Mouse (Mus musculus): Measurements from ENCODE around the gene Mycbpap. TPM values are rescaled to one million over a fixed set of nuclear protein-coding genes. Genes with fewer than 3 reads are reported as not detected.

Gene Mycbpap
- polyA plus RNA-seq (2012; rRNA removed), result 6.4 and 7.8 TPM in 2 replicates

GRCm38 (mm10) chr11:94521219-94521843 lies at the start of gene Mycbpap:
Mycbpap (minus strand) TSS chr11:94521742.

DNA sequence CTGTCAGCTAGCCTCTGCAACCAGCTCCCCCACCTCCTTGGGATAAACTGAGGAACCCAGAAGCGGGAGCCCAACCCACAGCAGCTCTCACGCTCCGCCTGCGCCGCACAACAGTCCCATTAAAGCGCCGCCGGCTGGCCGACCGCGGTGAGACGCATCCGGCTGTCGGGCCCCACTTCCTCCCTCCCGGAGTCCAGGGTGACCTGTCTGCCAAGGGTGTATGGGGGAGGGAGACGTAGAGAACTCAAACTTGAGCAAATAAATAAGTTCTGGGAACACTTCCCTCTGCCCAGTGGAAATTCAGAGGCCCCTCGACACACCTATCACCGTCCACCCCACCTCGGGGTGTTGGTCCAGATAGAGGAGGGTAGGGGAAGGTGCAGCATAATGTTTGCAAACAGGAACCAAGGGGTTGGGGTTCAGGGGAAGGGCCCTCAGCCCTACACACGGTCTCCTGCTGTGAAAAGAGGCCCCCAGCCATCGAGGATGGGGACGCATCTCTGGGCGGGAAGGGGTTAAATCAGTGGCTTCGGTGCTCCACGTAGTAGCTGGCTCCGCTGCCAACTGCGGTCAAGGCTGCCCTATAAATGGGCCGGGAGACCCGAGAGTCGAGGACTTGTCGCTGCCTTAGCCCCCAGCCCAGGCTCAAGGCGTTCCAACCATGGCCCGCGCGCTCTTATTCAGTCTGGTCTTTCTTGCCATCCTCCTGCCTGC lies 43.1 kb upstream of the Mycbpap start, which contains the start of gene Chad:
Gene Chad, plus strand, starts transcription at position 611 of the 714 bp plus-strand sequence.

DNA sequence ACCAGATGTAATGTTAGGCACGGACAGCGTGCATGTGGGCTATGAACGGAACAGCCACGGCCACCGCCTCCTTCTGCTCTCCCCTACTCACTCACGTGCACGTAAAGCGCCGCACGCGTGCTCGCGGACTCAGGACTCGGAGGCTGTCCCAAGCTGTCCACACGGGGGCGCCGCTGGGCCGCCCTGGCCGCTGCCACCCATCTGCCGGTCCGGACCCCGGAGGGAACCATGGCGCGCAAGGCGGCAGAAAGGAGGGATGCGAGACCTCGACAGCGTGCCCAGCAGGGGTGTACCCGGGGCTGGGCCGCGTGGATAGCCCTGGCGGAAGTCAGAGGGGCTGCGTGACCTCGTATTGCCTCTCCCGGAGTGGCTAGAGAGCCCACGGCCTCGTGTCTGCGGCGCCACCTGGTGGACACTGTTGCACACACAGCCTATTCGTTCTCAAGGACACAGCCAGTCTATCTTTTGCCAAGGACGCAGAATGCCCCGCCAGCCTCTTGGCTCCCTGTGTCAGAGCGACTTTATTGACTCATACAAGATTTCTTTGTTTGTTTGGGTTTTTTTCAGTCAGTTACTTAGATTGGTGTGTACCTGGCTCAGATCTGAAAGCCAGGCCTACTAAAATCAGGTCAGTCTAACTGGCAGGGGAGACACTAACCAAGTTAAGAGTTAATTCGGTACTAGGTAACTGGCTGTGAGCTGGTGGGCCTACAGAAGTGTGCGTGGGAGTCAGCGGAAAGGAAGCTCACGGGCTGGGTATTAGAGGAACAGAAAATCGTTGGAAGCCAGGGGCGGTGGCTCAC lies 27.5 kb upstream of the Mycbpap start, which contains the start of gene Rsad1:
Gene Rsad1, minus strand, starts transcription at position 368 of the 803 bp plus-strand sequence.

DNA sequence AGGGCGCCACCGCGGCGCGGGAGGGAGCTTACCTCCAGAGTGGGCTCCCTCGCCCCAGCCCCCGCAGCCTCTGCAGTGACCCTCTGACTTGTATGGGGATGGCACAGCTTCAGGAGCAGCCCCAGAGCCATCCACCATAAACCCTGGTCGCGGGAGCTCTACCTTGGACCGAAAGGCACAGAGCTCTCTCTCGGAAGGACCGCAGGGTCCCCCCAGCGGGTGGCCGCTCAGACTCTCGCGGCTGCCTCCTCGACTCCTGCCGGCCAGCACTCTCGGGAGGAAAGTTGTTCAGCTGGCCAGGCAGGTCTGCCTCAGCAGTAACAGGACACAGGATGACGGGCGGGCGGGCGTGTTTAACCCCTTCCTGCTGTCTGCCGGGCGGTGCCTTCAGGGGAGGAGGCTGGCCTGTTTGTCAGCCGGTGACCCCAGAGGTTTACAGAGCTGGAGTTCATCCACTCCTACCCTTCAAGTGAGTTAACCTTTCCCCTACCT lies 21.8 kb downstream of the Mycbpap start, which contains the start of gene Epn3:
Gene Epn3, minus strand, starts transcription at position 314 of the 492 bp plus-strand sequence.

DNA sequence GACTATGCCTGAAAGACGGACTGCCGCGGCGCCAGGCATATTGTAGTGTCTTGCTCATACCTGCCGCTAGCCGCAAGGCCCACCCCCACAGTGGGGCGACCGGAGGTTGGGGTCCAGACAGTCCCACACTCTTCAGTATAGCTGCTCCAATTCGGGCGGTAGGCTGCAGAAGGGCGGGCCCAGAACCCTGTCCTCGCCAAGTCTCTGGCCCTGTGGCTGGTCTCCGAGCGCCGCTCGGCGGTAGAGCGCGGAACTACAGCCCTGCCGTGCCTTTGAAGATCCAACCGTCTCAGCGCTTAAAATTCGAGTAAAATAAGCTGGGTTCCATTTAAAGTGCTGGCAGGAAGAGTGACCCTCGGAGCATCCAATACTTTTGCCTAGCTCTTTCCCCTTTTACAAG lies 35.5 kb downstream of the Mycbpap start, which contains the start of gene Spata20:
Gene Spata20, minus strand, starts transcription at position 179 of the 400 bp plus-strand sequence.

GRCm38 (mm10) chr11:94473707-94474543 lies 47.6 kb downstream of the Mycbpap start, which contains the start of gene Cacna1g:
Cacna1g (minus strand) TSS chr11:94474198.

Other genes starting within 250 kb of the Mycbpap start
- gene Gm21885, start 239.9 kb downstream of the Mycbpap start, polyA plus RNA-seq (2012; rRNA removed), result not detected in 2 replicates
- gene Luc7l3, start 199.8 kb downstream of the Mycbpap start, polyA plus RNA-seq (2012; rRNA removed), result 3.8 and 5.8 TPM in 2 replicates
- gene Ankrd40, start 193.7 kb downstream of the Mycbpap start, polyA plus RNA-seq (2012; rRNA removed), result 119 and 133 TPM in 2 replicates
- 21.6 and 23.3 TPM in 2 replicates for gene Abcc3, start 128.7 kb downstream of the Mycbpap start, polyA plus RNA-seq (2012; rRNA removed)
- 30.4 and 39.4 TPM in 2 replicates for gene Cacna1g, start 47.5 kb downstream of the Mycbpap start, polyA plus RNA-seq (2012; rRNA removed)
- 0.06 and 1.0 TPM in 2 replicates for gene Spata20, start 35.6 kb downstream of the Mycbpap start, polyA plus RNA-seq (2012; rRNA removed)
- gene Epn3, start 21.8 kb downstream of the Mycbpap start, polyA plus RNA-seq (2012; rRNA removed), result 18.8 and 20.7 TPM in 2 replicates
- gene Rsad1, start 27.5 kb upstream of the Mycbpap start, polyA plus RNA-seq (2012; rRNA removed), result 31.0 and 34.1 TPM in 2 replicates
- 2.3 and 3.2 TPM in 2 replicates for gene Chad, start 43.3 kb upstream of the Mycbpap start, polyA plus RNA-seq (2012; rRNA removed)
- gene Acsf2, start 80.1 kb upstream of the Mycbpap start, polyA plus RNA-seq (2012; rRNA removed), result 54.3 and 58.9 TPM in 2 replicates
- gene Lrrc59, start 108.0 kb upstream of the Mycbpap start, polyA plus RNA-seq (2012; rRNA removed), result 91.4 and 100 TPM in 2 replicates
- 30.0 and 39.0 TPM in 2 replicates for gene Mrpl27, start 132.0 kb upstream of the Mycbpap start, polyA plus RNA-seq (2012; rRNA removed)
- 2.6 and 3.4 TPM in 2 replicates for gene Eme1, start 132.2 kb upstream of the Mycbpap start, polyA plus RNA-seq (2012; rRNA removed)
- gene Xylt2, start 155.8 kb upstream of the Mycbpap start, polyA plus RNA-seq (2012; rRNA removed), result 68.4 and 78.0 TPM in 2 replicates
- not detected in 2 replicates for gene Gm11541, start 182.8 kb upstream of the Mycbpap start, polyA plus RNA-seq (2012; rRNA removed)
- 2.6 and 2.7 TPM in 2 replicates for gene Cdc34b, start 220.0 kb upstream of the Mycbpap start, polyA plus RNA-seq (2012; rRNA removed)